Mouse (Mus musculus): Measurements from ENCODE around the gene Mfge8. TPM values are rescaled to one million over a fixed set of nuclear protein-coding genes. Genes with fewer than 3 reads are reported as not detected.

Gene Mfge8
- polyA plus RNA-seq, 2 experiments from 2014 or later = 21.9 to 23.7 TPM

DNA sequence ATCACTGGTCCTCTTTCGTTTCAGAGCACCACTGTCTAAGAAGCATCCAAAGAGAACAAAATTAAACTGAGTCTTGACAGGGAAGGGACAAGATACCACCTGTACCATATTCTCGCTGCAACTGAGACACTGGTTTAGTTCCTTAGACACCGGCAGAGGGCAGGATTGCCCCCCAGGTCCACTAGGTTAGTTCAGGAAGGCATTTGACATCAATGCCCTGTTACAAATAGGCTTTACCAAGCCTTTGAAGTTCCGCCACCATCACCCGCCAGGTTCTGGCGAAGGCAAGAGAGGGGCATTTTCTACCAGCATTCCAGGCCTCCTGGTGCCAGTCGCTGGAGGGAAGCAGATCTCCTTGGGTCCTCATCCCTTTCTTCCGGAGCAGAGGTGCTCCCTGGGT, 19.0 kb downstream of the Mfge8 start:
- no peak for ATAC-seq

DNA sequence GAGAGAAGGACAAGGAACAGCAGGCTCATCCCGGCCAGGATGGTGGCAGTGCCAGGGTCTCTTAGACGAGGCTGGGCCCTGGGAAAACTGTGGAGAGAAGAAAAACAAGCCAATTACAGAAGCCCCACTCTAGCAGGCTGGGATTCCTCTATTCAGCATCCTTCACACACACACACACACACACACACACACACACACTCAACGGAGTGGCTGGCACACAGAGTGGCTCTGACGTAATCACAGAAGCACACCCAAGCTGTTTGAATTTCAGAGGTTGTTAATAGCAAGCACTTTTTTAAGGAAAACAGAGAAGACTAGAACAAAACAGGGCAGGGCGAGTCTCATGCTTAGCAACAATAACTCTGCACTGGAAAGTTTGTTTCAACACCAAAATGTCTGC, 25.4 kb downstream of the Mfge8 start:
- ATAC-seq = no peak

DNA sequence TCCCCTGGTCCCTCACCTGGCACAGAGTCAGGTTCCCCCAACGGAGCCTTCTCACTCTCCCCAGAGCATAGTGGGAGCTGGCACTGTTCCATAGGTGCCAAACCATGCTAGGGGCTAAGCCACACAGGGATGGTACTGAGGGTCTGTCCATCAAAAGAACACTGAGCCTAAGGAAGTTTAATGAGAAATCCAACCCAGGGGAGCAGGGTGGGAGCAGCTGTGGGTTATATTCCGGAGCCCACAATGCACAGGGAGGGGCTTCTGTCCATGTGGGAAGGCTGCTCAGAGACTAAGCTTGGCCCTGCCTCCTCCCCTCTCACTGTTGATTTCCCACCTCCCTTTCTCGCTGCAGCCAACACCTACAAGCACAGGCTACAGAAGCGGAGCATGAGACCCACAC, 35.0 kb downstream of the Mfge8 start:
- ATAC-seq = no peak

GRCm38 (mm10) chr7:79096492-79096891, 52.4 kb downstream of the Mfge8 start:
- no peak for ATAC-seq

DNA sequence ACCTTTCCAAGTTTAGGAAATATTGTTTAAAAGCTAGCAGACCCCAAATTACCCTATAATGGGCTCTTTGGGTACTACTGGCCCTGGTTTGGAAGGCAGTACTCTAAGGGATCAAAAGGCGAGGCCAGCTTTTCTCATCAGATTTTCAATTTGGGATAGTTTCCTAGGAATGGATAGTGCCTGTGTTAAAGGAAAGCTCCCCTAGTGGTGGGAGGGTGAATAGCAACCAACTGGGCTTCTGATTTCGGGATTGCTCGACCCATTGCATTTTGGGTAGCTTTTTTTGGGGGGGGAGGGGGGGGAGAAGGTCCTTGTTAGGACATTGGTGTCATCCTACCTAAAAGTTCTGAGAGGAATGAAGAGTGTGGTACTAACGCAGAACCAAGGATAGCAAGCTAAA, 59.7 kb downstream of the Mfge8 start:
- ATAC-seq = no peak

Other genes starting within 250 kb of the Mfge8 start
- 100 to 1,000 TPM; 113 to 119 TPM for gene Isg20, start 235.6 kb downstream of the Mfge8 start, polyA plus RNA-seq (2017; shearing (Covaris generic))
- gene Acan, start 95.6 kb downstream of the Mfge8 start, polyA plus RNA-seq (2017; shearing (Covaris generic)) = not detected
- gene Hapln3, start 18.0 kb downstream of the Mfge8 start, polyA plus RNA-seq (2017; shearing (Covaris generic)) = under 1 TPM in 1 of 2 experiments, not detected in 1; 0.42 TPM
- 10 to 100 TPM; 16.9 to 27.7 TPM for gene Abhd2, start 124.1 kb upstream of the Mfge8 start, polyA plus RNA-seq (2017; shearing (Covaris generic))
- under 1 TPM in 1 of 2 experiments, not detected in 1; 0.54 TPM for gene Rlbp1, start 238.0 kb upstream of the Mfge8 start, polyA plus RNA-seq (2017; shearing (Covaris generic))
- gene Fanci, start 242.9 kb upstream of the Mfge8 start, polyA plus RNA-seq (2017; shearing (Covaris generic)) = 1 to 10 TPM; 5.0 to 6.4 TPM